Mouse (Mus musculus) lung, postnatal 0 days (tissue): ENCODE measurements at regions not wholly inside any gene's neighbourhood (a gene's known extent, or its start where the extent isn't known, plus 50 kb on each side); places are given as distances from the start of the nearest gene placed in this dataset.

Source experiments
- CTCF ChIP-seq: IDR thresholded peaks from 2 replicates; pipeline ENCODE4 v1.5.1; 2016; ENCODE audit warnings: antibody characterized with exemption, mild to moderate bottlenecking
- EP300 ChIP-seq: IDR thresholded peaks from 2 replicates; pipeline ENCODE4 v1.6.1; 2016; ENCODE audit warnings: antibody characterized with exemption, mild to moderate bottlenecking, control low read depth

DNA sequence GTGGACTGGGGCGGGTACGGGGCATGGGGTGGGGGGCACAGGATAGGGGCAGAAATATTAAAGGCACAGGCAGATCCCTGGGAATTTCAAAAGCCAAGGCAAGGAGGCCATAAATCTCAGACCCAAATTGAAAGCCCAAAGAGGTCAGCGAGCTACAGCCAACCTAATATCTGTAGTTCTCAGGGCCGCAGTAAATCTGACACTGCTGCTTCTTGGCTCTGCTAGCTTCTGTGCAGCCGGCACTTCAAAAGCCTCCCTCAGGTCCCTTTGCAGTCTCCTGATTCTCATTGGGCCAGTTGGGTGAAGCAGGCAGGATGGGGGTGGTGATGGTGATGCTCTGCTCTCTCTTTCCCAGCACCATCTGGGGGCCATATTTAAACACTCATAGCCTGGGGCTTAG is 257.3 kb downstream of the En1 start:
- TF ChIP-seq CTCF (no peak), EP300 (no peak)
